Mouse (Mus musculus) spleen, embryonic (tissue): ENCODE measurements around the gene Prn.

ENCODE experiments used
- CTCF ChIA-PET: fragments of 350-600 bp; sonication (Branson Sonifier 250); formaldehyde crosslinking; loops from one replicate; lab custom pipeline; 2022; lab: Charles Lee

Prn gene

GRCm38 (mm10) chr2:131948916-131949639, 39.3 kb downstream of the Prn start:
- CTCF ChIA-PET: interaction anchor here (0.6 kb wide), 1 partner anchor 192 kb away, joined by 5 read pairs; no protein-coding TSS in a partner anchor

- CTCF ChIA-PET: no interaction called here
Measured at GRCm38 (mm10) chr2:131949767-131950597, 40.2 kb downstream of the Prn start.

GRCm38 (mm10) chr2:131950598-131951095, 40.9 kb downstream of the Prn start, which contains the start of gene Prnd:
Gene Prnd, plus strand, starts transcription at chr2:131950861.
- CTCF ChIA-PET: interaction anchor here (0.5 kb wide), 1 partner anchor 126 kb away, joined by 8 read pairs; no protein-coding TSS in a partner anchor

GRCm38 (mm10) chr2:131952456-131952855, 42.7 kb downstream of the Prn start:
- CTCF ChIA-PET: no interaction called here

GRCm38 (mm10) chr2:131952961-131953538, 43.3 kb downstream of the Prn start:
- CTCF ChIA-PET: no interaction called here

GRCm38 (mm10) chr2:131953711-131954110, 44.0 kb downstream of the Prn start:
- CTCF ChIA-PET: interaction anchor here (0.7 kb wide), 1 partner anchor 128 kb away, joined by 5 read pairs; no protein-coding TSS in a partner anchor

GRCm38 (mm10) chr2:131954835-131955234, 45.1 kb downstream of the Prn start:
- CTCF ChIA-PET: interaction anchor here (0.7 kb wide), 1 partner anchor 129 kb away, joined by 3 read pairs; no protein-coding TSS in a partner anchor

- CTCF ChIA-PET: no interaction called here
Measured at GRCm38 (mm10) chr2:131955264-131955663, 45.5 kb downstream of the Prn start.

- CTCF ChIA-PET: interaction anchor here (0.6 kb wide), 1 partner anchor 168 kb away, joined by 7 read pairs; no protein-coding TSS in a partner anchor
Measured at GRCm38 (mm10) chr2:131956336-131957256, 46.8 kb downstream of the Prn start.

GRCm38 (mm10) chr2:131957731-131958222, 48.0 kb downstream of the Prn start:
- CTCF ChIA-PET: no interaction called here

GRCm38 (mm10) chr2:131961671-131962070, 51.9 kb downstream of the Prn start:
- CTCF ChIA-PET: no interaction called here

- CTCF ChIA-PET: no interaction called here
Measured at GRCm38 (mm10) chr2:131970597-131970996, 60.8 kb downstream of the Prn start.

- CTCF ChIA-PET: no interaction called here
Measured at GRCm38 (mm10) chr2:131971098-131971497, 61.3 kb downstream of the Prn start.

- CTCF ChIA-PET: no interaction called here
Measured at GRCm38 (mm10) chr2:131976663-131977062, 66.9 kb downstream of the Prn start.

- CTCF ChIA-PET: no interaction called here
Measured at GRCm38 (mm10) chr2:131980866-131981265, 71.1 kb downstream of the Prn start.

GRCm38 (mm10) chr2:131982546-131983196, 72.9 kb downstream of the Prn start:
- CTCF ChIA-PET: interaction anchor here (0.7 to 2.2 kb wide), 6 partner anchors 70 to 259 kb away, joined by 3 to 10 read pairs (median 3); no protein-coding TSS in a partner anchor

GRCm38 (mm10) chr2:131987950-131988349, 78.2 kb downstream of the Prn start:
- CTCF ChIA-PET: no interaction called here

GRCm38 (mm10) chr2:131988550-131988949, 78.8 kb downstream of the Prn start:
- CTCF ChIA-PET: interaction anchor here (0.7 kb wide), 1 partner anchor 1032 kb away, joined by 3 read pairs; no protein-coding TSS in a partner anchor

- CTCF ChIA-PET: no interaction called here
Measured at GRCm38 (mm10) chr2:131992487-131992886, 82.7 kb downstream of the Prn start.

GRCm38 (mm10) chr2:131993151-131993550, 83.4 kb downstream of the Prn start:
- CTCF ChIA-PET: no interaction called here
